Mouse (Mus musculus): ENCODE results near the gene Arid1a. TPM values are rescaled to one million over a fixed set of nuclear protein-coding genes. Genes with fewer than 3 reads are reported as not detected.
A peak's percentile ranks its signal among the peaks of the same experiment; 100 is the strongest.
"Not testable (repeated sequence)": the region's sequence is repeated elsewhere in the genome, so short reads cannot be mapped to it uniquely, and the experiment has no call there.

Arid1a gene
- total and polyA plus RNA-seq, 3 experiments = 45.9 to 74.0 (median 48.6) TPM

DNA sequence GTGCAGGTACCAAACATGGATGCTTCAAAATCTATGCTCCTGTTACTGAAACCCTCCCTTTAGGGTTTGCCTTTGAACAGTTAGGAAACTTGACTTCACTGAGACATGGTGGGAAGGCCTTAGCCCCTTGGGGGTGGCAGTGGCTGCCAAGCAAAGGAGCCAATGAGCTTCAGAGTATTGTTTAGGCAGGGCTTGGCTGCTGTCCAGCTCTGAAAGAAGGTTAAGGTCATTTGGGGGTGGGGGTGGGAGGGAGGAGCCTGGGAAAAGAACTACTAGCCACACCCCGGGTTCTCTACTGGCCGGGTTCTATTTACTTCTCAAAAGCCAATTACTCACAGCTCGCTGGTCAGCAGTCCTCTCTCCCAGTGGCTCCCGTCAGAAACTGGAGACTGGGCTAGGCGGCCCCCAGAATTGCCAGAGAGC is 81.0 kb downstream of the Arid1a start:
- peak; percentile 84 for DNase-seq

DNA sequence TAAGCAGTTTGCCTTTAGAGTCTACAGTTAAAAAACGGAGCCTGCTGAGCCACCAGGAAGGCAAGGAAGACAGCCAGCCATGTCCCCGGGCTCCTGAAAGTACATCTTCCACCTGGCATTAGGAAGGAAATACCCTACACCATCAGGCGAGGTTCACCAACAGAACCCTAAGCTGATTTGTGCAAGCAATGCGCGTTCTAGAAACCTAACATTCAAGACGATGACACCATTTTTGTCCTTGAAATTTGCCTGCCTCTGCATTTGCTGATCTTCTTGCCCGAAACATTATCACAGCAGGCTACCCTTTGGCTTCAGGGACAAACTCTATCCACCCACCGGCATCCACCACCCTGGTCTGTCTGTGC is 82.3 kb downstream of the Arid1a start:
- DNase-seq = peak; percentile 38

GRCm38 (mm10) chr4:133673666-133674330 is 82.8 kb downstream of the Arid1a start:
- DNase-seq = peak; percentile 66

- peak; percentile 60 for DNase-seq
Observed at GRCm38 (mm10) chr4:133672845-133673647, 83.5 kb downstream of the Arid1a start.

DNA sequence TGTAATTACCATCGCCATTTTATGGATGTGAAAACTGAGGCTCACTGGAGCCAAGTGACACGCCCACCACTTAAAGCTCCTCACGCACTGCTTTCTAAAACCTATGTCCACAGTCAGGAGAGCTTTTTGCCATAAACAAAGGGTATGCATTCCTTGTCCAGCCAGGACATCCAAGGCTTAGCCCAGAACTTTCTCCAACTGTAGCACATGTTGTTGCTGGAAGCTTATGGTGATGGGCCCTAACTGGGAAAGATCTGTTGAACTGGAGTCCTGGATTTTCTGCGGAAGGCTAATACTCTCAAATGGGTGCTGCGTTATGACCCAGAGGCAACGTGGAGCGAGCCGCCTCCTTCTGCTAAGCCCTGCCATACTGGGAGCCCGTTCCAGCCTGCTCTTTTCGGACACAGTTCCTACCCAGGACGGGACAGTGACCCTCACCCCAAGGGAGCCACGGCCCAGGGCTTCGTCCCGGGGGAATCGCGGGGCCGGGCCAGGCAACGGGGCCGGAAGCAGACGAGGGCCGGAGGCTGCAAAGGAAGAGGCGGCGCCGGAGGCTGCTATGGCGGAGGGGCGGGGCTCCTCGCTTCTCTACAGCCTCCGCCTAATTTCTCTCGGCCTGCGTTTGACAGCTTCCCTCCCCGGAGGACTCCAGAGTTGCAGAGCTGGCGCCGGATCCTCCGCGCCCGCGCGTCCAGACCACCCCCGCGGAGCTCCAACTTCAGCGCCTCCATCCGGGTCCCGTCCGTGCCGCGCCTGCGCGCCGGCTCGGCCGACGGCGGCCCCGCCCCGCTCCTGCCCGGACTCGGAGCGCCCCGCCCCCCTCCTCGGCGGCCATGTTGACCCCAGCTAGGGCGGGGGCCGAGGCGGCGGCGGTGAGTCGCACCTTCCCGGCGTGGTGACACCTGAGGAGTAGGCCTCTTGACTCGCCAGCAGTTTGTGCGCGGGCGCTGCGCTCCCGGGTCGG is 84.4 kb downstream of the Arid1a start, which contains the start of gene Pigv:
TSS of gene Pigv (minus strand) at position 767 of the 964 bp plus-strand sequence.
- DNase-seq = peak; percentile 95

DNA sequence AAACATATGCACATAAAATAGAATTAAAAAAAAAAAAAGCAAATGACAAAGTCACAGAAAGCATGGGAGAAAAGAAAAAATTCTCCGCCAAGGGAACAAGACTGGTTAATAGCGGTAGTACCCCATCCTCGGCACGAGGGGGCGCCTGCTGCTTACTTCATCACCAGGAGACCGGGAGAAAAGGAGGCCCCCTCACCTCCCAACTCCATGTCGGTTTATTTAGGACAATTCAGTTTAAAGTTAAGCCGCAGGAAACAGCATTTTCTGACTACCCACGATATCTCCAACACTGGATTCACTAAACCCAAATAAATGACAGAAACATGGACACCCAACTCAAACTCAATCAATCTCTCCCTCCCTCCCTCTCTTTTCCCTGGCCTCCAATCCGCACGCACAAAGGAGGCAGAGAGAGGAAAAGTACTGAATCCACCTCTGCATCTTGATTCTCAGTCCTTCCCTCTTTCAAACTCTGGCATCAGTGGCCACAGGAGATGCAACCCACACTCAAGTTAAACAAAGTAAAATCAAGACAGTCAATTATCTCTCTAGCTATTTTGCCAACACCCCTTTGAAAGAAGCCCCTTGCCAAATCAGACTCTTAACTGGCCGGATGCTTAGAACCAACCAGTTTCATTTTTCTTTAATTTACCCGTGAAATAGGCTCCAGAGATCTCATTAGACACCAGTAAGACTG is 85.2 kb downstream of the Arid1a start:
- peak; percentile 88 for DNase-seq

DNA sequence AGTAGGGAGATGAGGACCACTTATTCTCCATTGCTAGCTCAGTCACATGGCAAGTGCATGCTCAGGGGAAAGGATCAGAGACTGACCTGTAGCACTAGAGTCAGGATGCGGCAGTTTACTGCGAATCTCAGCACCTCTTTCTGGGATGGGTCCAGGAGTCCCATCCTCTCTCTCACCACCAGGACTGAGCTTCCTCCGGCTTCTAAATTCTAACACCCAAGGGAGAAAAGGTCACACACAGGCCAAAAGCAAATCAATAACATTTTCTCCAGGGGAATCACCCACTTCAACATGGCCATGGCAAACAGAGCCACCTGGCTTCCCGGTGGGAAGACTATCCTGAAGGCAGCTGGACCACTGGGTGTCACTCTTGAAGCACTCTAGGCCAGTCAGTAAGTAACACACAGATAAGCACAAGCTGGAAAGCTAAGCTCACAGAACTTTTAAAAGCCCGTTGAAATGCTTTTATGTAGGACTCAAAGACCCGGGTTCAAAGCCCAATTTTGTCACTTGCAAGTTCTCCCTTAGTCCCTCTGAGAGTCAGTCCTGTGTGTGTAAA is 86.8 kb downstream of the Arid1a start:
- no peak for DNase-seq

GRCm38 (mm10) chr4:133668537-133668936 is 88.0 kb downstream of the Arid1a start:
- DNase-seq = no peak

DNA sequence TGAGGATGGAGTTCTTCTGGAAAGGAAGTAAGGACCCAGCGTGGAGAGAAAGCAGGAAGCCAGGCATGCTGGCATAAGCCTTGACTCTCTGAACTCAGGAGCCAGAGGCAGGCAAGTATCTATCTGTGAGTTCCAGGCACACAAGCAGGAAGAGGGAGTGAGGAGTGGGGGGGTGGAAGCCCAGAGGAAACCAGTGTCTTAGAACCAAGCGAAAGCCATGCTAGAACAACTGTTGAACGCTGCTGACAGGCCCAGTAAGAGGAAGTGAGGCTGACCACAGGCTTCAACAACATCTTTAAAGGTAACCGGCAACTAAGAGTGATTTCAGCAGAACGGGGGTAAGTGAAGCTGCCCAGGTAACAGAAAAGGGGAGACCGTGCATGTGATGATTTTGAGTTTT is 90.4 kb downstream of the Arid1a start:
- DNase-seq = no peak

GRCm38 (mm10) chr4:133665118-133665517 is 91.5 kb downstream of the Arid1a start:
- DNase-seq = no peak

- DNase-seq = peak; percentile 36
Observed at GRCm38 (mm10) chr4:133662945-133663344, 93.6 kb downstream of the Arid1a start.

GRCm38 (mm10) chr4:133662421-133662820 is 94.1 kb downstream of the Arid1a start:
- no peak for DNase-seq

- DNase-seq = peak; percentile 88
Observed at GRCm38 (mm10) chr4:133660193-133661155, 96.1 kb downstream of the Arid1a start.

- peak; percentile 60 for DNase-seq
Observed at GRCm38 (mm10) chr4:133659497-133660192, 96.9 kb downstream of the Arid1a start.

DNA sequence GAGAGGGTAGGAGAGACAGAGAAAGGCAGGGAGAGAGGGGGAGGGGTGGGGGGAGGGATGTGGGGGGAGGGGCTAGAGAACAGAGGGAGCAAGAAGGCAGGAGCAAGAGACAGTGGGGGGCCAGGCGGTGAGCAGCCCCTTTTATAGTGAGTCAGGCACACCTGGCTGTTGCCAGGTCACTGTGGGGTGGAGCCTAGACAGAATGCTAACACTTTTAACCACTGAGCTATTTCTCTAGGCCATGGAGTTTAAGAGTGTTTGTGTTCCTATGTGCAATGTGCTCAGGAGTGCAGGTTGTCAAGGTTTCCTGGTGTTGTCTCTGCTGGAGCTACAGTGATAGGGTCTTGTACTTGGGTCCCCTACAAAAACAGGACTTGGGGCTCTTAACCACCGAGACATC is 97.8 kb downstream of the Arid1a start:
- DNase-seq = no peak

DNA sequence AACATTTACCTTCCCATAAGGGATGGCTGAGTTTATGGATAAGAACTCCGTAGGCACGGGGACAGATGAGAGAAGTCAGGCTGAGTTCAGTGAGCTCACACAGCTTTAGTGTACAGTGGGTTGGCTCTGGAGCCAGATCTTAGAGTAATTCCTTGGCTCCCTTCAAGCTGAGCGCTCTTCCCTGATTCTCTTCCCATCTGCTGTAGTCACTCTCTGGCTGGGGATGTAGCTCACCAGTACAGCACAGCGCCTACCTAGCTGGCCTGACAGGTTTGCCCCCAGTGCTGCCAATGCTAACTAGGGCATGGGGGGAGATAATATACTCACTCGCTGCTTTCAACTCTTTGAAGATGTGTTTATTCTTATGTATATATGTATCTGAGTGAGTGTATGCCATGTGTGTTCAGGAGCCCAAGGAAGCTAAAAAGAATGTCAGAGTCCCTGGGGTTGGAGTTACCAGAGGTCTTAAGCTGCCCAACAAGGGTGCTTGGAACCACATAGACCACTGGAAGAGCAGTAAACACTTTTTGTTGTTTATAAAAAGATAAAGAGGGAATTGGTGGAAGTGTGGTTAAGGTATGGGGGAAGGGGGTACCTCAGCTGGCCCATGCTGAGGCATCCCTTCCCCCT is 98.6 kb downstream of the Arid1a start:
- DNase-seq = no peak

- DNase-seq = no peak
Observed at GRCm38 (mm10) chr4:133656997-133657396, 99.6 kb downstream of the Arid1a start.

- no peak for DNase-seq
Observed at GRCm38 (mm10) chr4:133656294-133656693, 100.3 kb downstream of the Arid1a start.

GRCm38 (mm10) chr4:133654070-133654469 is 102.5 kb downstream of the Arid1a start:
- not testable (repeated sequence) for DNase-seq
